8 mouse cellular contexts compared by ENCODE assay signal in genomic region chr5:142439911-142440432, GRCm38 (mm10). TPM values are rescaled to one million over a fixed set of nuclear protein-coding genes. Genes with fewer than 3 reads are reported as not detected.
A peak's percentile ranks its signal among the peaks of the same experiment; 100 is the strongest.
DNase-seq lines count a peak whose midpoint lies in the region; ATAC-seq and TF ChIP-seq lines count a peak whose summit lies in the region.

No protein-coding gene starts in this region.

- peak overlapping the region; percentile 16; the same call in 1 of the 2 replicates for H3K9ac ChIP-seq in lung, postnatal 0 days (replicated peaks; ENCODE audit: low read depth)
- H3K9ac ChIP-seq in hindbrain, embryonic 13.5 days, result peak overlapping the region; percentile 56

- H3K4me1 ChIP-seq in lung, postnatal 0 days (ENCODE audit: insufficient read depth, low read depth, low read length), result peaks cover 12% of the 10 kb centered on the region
- H3K4me1 ChIP-seq in embryonic facial prominence, embryonic 10.5 days, result peaks cover 77% of the 10 kb centered on the region
- H3K4me1 ChIP-seq in hindbrain, embryonic 13.5 days (replicated peaks), result peaks cover 60% of the 10 kb centered on the region
- peaks cover 70% of the 10 kb centered on the region for H3K4me1 ChIP-seq in midbrain, embryonic 10.5 days

- H3K27ac ChIP-seq in lung, postnatal 0 days (ENCODE audit: low read length), result peak overlapping the region; percentile 92
- H3K27ac ChIP-seq in embryonic facial prominence, embryonic 10.5 days (replicated peaks), result peak overlapping the region; percentile 84
- peak overlapping the region; percentile 84 for H3K27ac ChIP-seq in hindbrain, embryonic 13.5 days
- peak overlapping the region; percentile 86 for H3K27ac ChIP-seq in midbrain, embryonic 10.5 days (replicated peaks)

- H3K4me3 ChIP-seq in lung, postnatal 0 days (ENCODE audit: low read depth, low read length), result peak overlapping the region; percentile 19; the same call in 1 of the 2 replicates
- H3K4me3 ChIP-seq in embryonic facial prominence, embryonic 10.5 days, result peak overlapping the region; percentile 56
- H3K4me3 ChIP-seq in hindbrain, embryonic 13.5 days, result peak overlapping the region; percentile 20
- H3K4me3 ChIP-seq in midbrain, embryonic 10.5 days, result peak overlapping the region; percentile 51

- H3K4me2 ChIP-seq in lung, postnatal 0 days (replicated peaks; ENCODE audit: low read depth, low read length), result peak overlapping the region; percentile 66
- peak overlapping the region; percentile 49 for H3K4me2 ChIP-seq in hindbrain, embryonic 13.5 days

- no peaks in the 10 kb centered on the region for H3K27me3 ChIP-seq in lung, postnatal 0 days (replicated peaks; ENCODE audit: insufficient read depth, low read length)
- H3K27me3 ChIP-seq in embryonic facial prominence, embryonic 10.5 days (replicated peaks; ENCODE audit: low read depth, poor library complexity, severe bottlenecking), result 0 out of 2 replicates have a peak, but pooled peaks cover 3% of the 10 kb centered on the region
- H3K27me3 ChIP-seq in hindbrain, embryonic 13.5 days, result no peaks in the 10 kb centered on the region
- no peaks in the 10 kb centered on the region for H3K27me3 ChIP-seq in midbrain, embryonic 10.5 days (ENCODE audit: low read depth, poor library complexity, severe bottlenecking)

- no peak for TF ChIP-seq CTCF in lung, postnatal 0 days (IDR thresholded peaks at IDR 0.05)

- no peak for TF ChIP-seq EP300 in lung, postnatal 0 days (IDR thresholded peaks at IDR 0.05)

- 2% methylated on average over 12 of the region's 12 CpGs for WGBS in lung, postnatal 0 days
- 2% methylated on average over 12 of the region's 12 CpGs for WGBS in embryonic facial prominence, embryonic 10.5 days
- WGBS in hindbrain, embryonic 13.5 days, result 2% methylated on average over 12 of the region's 12 CpGs
- 2% methylated on average over 12 of the region's 12 CpGs for WGBS in midbrain, embryonic 10.5 days

- peaks cover 11% of the 10 kb centered on the region for H3K36me3 ChIP-seq in lung, postnatal 0 days (ENCODE audit: insufficient read depth, low read length)
- peaks cover 41% of the 10 kb centered on the region for H3K36me3 ChIP-seq in embryonic facial prominence, embryonic 10.5 days (replicated peaks)
- H3K36me3 ChIP-seq in hindbrain, embryonic 13.5 days, result peaks cover 31% of the 10 kb centered on the region
- H3K36me3 ChIP-seq in midbrain, embryonic 10.5 days, result peaks cover 41% of the 10 kb centered on the region

- DNase-seq in lung, postnatal 0 days (ENCODE audit: low spot score), result peak; percentile 62
- DNase-seq in lung, postnatal 10 days, result no peak
- DNase-seq in embryonic facial prominence, embryonic 10.5 days (ENCODE audit: low spot score), result peak; percentile 65
- no peak for DNase-seq in midbrain, embryonic 10.5 days (ENCODE audit: low spot score)
- peak; percentile 53 to 62 for DNase-seq in thymus, postnatal 36 days
- DNase-seq in urinary bladder, postnatal 36 days (ENCODE audit: low spot score in 2 of 2), result no peak
- no peak for DNase-seq in adrenal gland, postnatal 4 days (ENCODE audit: low spot score in 2 of 2)

- H3K9me3 ChIP-seq in lung, postnatal 0 days (ENCODE audit: low read length), result no peaks in the 10 kb centered on the region
- no peaks in the 10 kb centered on the region for H3K9me3 ChIP-seq in embryonic facial prominence, embryonic 10.5 days
- H3K9me3 ChIP-seq in hindbrain, embryonic 13.5 days, result no peaks in the 10 kb centered on the region
- H3K9me3 ChIP-seq in midbrain, embryonic 10.5 days (replicated peaks), result no peaks in the 10 kb centered on the region

- peak; percentile 6; the same call in 1 of the 2 replicates for ATAC-seq in lung, postnatal 0 days
- peak; percentile 74 for ATAC-seq in hindbrain, embryonic 13.5 days (ENCODE audit: low FRiP score)

RNA-seq across cellular contexts. Expression of gene Ap5z1, which starts 23.8 kb away (rescaled TPM):
- 6.2 and 7.2 TPM in 2 replicates for polyA plus RNA-seq in lung, postnatal 0 days (2015; fragmentation: Nextera tagmentation; extraction: Ambion mirVana)
- 14.1 and 14.8 TPM in 2 replicates for polyA plus RNA-seq in embryonic facial prominence, embryonic 10.5 days (2016; fragmentation: Nextera tagmentation; extraction: Ambion mirVana)
- polyA plus RNA-seq in hindbrain, embryonic 13.5 days (2015; fragmentation: Nextera tagmentation; extraction: Ambion mirVana), result 12.8 and 15.2 TPM in 2 replicates
- 12.3 and 14.6 TPM in 2 replicates for polyA plus RNA-seq in midbrain, embryonic 10.5 days (2016; fragmentation: Nextera tagmentation; extraction: Ambion mirVana)
- total RNA-seq in adrenal gland, postnatal 4 days (2021), result 10 to 100 TPM; 22.2 to 24.6 TPM

RNA-seq across cellular contexts. Expression of gene Foxk1, which starts 38.7 kb away (rescaled TPM):
- 4.3 and 5.1 TPM in 2 replicates for polyA plus RNA-seq in lung, postnatal 0 days (2015; fragmentation: Nextera tagmentation; extraction: Ambion mirVana)
- polyA plus RNA-seq in embryonic facial prominence, embryonic 10.5 days (2016; fragmentation: Nextera tagmentation; extraction: Ambion mirVana), result 4.8 and 5.1 TPM in 2 replicates
- 5.3 and 5.6 TPM in 2 replicates for polyA plus RNA-seq in hindbrain, embryonic 13.5 days (2015; fragmentation: Nextera tagmentation; extraction: Ambion mirVana)
- 3.7 and 5.3 TPM in 2 replicates for polyA plus RNA-seq in midbrain, embryonic 10.5 days (2016; fragmentation: Nextera tagmentation; extraction: Ambion mirVana)
- 10 to 100 TPM; 28.7 to 28.9 TPM for total RNA-seq in adrenal gland, postnatal 4 days (2021)

Comparison
In these comparisons a context has a peak if more than half of its experiments do, and no peak if none do; other contexts are left out.
1. DNase-seq: peak in lung, postnatal 0 days (single experiment), embryonic facial prominence, embryonic 10.5 days (single experiment) and thymus, postnatal 36 days (2 of 2); none in lung, postnatal 10 days (single experiment), midbrain, embryonic 10.5 days (single experiment), urinary bladder, postnatal 36 days (0 of 2) and adrenal gland, postnatal 4 days (0 of 2).
2. Peak in every context shown above with its lines, with median percentiles within 50 percentile points of each other: H3K27ac ChIP-seq and H3K4me3 ChIP-seq.